Mouse (Mus musculus): ENCODE measurements around the gene C130074G19Rik. TPM values are rescaled to one million over a fixed set of nuclear protein-coding genes. Genes with fewer than 3 reads are reported as not detected.
A peak's percentile ranks its signal among the peaks of the same experiment; 100 is the strongest.

The C130074G19Rik gene
- 2.5 and 3.0 TPM in 2 replicates for polyA plus RNA-seq (2014; fragmentation: Nextera tagmentation; extraction: Ambion mirVana)

GRCm38 (mm10) chr1:184882281-184883268, at the start of gene C130074G19Rik:
C130074G19Rik (minus strand) TSS chr1:184883218.
- Histone ChIP-seq H3K36me3 (ENCODE audit: insufficient read depth) (no peaks in the 10 kb centered on the region), H3K4me3 (ENCODE audit: low read depth, low read length) (peak within 1 kb of the TSS; percentile 51), H3K27me3 (ENCODE audit: insufficient read depth, low read length) (peaks cover 38% of the 10 kb centered on the region), H3K9ac (peak within 1 kb of the TSS; percentile 53), H3K27ac (ENCODE audit: low read depth) (no peak within 1 kb of the TSS), H3K4me1 (ENCODE audit: insufficient read depth) (no peaks in the 10 kb centered on the region), H3K9me3 (ENCODE audit: low read depth, low read length) (no peaks in the 10 kb centered on the region), H3K4me2 (peak within 1 kb of the TSS; percentile 79)
- peak; percentile 68 for TF ChIP-seq CTCF (IDR thresholded peaks at IDR 0.05; ENCODE audit: low read depth)
- ATAC-seq (ENCODE audit: insufficient read depth) (peak; percentile 93), DNase-seq (peak; percentile 76)
- 3% methylated on average over 77 of the region's 77 CpGs for WGBS

GRCm38 (mm10) chr1:184931097-184931496, 48.1 kb upstream of the C130074G19Rik start:
- H3K4me3 ChIP-seq (ENCODE audit: low read depth, low read length), result no peak overlapping the region
- no peak overlapping the region for H3K4me2 ChIP-seq
- TF ChIP-seq CTCF (IDR thresholded peaks at IDR 0.05; ENCODE audit: low read depth), result no peak
- peaks cover 3% of the 10 kb centered on the region; the same call in 1 of the 2 replicates for H3K36me3 ChIP-seq (ENCODE audit: insufficient read depth)
- H3K9me3 ChIP-seq (ENCODE audit: low read depth, low read length), result no peaks in the 10 kb centered on the region
- no peaks in the 10 kb centered on the region for H3K27me3 ChIP-seq (ENCODE audit: insufficient read depth, low read length)
- no peak overlapping the region for H3K9ac ChIP-seq
- 82% methylated on average over 6 of the region's 6 CpGs for WGBS
- no peak for DNase-seq
- no peak overlapping the region for H3K27ac ChIP-seq (ENCODE audit: low read depth)
- no peaks in the 10 kb centered on the region for H3K4me1 ChIP-seq (ENCODE audit: insufficient read depth)
- ATAC-seq (ENCODE audit: insufficient read depth), result no peak

DNA sequence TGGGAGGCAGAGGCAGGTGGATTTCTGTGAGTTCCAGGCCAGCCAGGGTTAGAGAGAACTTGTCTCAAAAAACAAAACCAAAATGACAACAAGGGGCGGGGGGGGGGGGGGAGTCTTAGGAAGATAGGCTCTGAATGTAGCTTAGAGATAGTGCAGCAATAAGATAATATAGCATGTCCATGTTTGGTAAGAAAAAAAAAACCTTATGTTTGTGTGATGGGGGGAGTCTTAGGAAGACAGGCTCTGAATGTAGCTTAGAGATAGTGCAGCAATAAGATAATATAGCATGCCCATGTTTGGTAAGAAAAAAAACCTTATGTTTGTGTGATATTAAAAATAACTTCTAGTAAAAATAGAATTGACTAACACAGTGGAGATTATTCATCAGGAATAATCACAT, 45.4 kb upstream of the C130074G19Rik start:
- Histone ChIP-seq H3K4me2 (no peak overlapping the region), H3K4me3 (ENCODE audit: low read depth, low read length) (no peak overlapping the region), H3K9ac (no peak overlapping the region), H3K27me3 (ENCODE audit: insufficient read depth, low read length) (no peaks in the 10 kb centered on the region), H3K27ac (ENCODE audit: low read depth) (no peak overlapping the region), H3K4me1 (ENCODE audit: insufficient read depth) (no peaks in the 10 kb centered on the region), H3K36me3 (ENCODE audit: insufficient read depth) (peaks cover 3% of the 10 kb centered on the region; the same call in 1 of the 2 replicates), H3K9me3 (ENCODE audit: low read depth, low read length) (no peaks in the 10 kb centered on the region)
- WGBS, result 55% methylated on average over 1 of the region's 1 CpGs
- ATAC-seq (ENCODE audit: insufficient read depth) (no peak), DNase-seq (no peak)
- no peak for TF ChIP-seq CTCF (IDR thresholded peaks at IDR 0.05; ENCODE audit: low read depth)

- no peak for ATAC-seq (ENCODE audit: insufficient read depth)
- no peaks in the 10 kb centered on the region for H3K9me3 ChIP-seq (ENCODE audit: low read depth, low read length)
- H3K4me1 ChIP-seq (ENCODE audit: insufficient read depth), result no peaks in the 10 kb centered on the region
- no peak overlapping the region for H3K4me2 ChIP-seq
- H3K27me3 ChIP-seq (ENCODE audit: insufficient read depth, low read length), result no peaks in the 10 kb centered on the region
- 86% methylated on average over 1 of the region's 1 CpGs for WGBS
- H3K9ac ChIP-seq, result no peak overlapping the region
- H3K4me3 ChIP-seq (ENCODE audit: low read depth, low read length), result no peak overlapping the region
- TF ChIP-seq CTCF (IDR thresholded peaks at IDR 0.05; ENCODE audit: low read depth), result no peak
- no peak for DNase-seq
- H3K36me3 ChIP-seq (ENCODE audit: insufficient read depth), result peaks cover 5% of the 10 kb centered on the region; the same call in 1 of the 2 replicates
- no peak overlapping the region for H3K27ac ChIP-seq (ENCODE audit: low read depth)
Measured at GRCm38 (mm10) chr1:184927911-184928310, 44.9 kb upstream of the C130074G19Rik start.

GRCm38 (mm10) chr1:184922824-184923223, 39.8 kb upstream of the C130074G19Rik start:
- H3K36me3 ChIP-seq (ENCODE audit: insufficient read depth), result peaks cover 19% of the 10 kb centered on the region
- H3K27ac ChIP-seq (ENCODE audit: low read depth), result no peak overlapping the region
- no peaks in the 10 kb centered on the region for H3K9me3 ChIP-seq (ENCODE audit: low read depth, low read length)
- H3K9ac ChIP-seq, result no peak overlapping the region
- H3K4me2 ChIP-seq, result no peak overlapping the region
- H3K4me3 ChIP-seq (ENCODE audit: low read depth, low read length), result no peak overlapping the region
- ATAC-seq (ENCODE audit: insufficient read depth) (no peak), DNase-seq (no peak)
- WGBS, result 84% methylated on average over 13 of the region's 13 CpGs
- no peaks in the 10 kb centered on the region for H3K4me1 ChIP-seq (ENCODE audit: insufficient read depth)
- no peaks in the 10 kb centered on the region for H3K27me3 ChIP-seq (ENCODE audit: insufficient read depth, low read length)
- TF ChIP-seq CTCF (IDR thresholded peaks at IDR 0.05; ENCODE audit: low read depth), result no peak

GRCm38 (mm10) chr1:184920057-184920456, 37.0 kb upstream of the C130074G19Rik start:
- ATAC-seq (ENCODE audit: insufficient read depth) (no peak), DNase-seq (no peak)
- Histone ChIP-seq H3K4me3 (ENCODE audit: low read depth, low read length) (no peak overlapping the region), H3K4me1 (ENCODE audit: insufficient read depth) (no peaks in the 10 kb centered on the region), H3K4me2 (no peak overlapping the region), H3K36me3 (ENCODE audit: insufficient read depth) (peaks cover 22% of the 10 kb centered on the region; the same call in 1 of the 2 replicates), H3K27me3 (ENCODE audit: insufficient read depth, low read length) (no peaks in the 10 kb centered on the region), H3K9me3 (ENCODE audit: low read depth, low read length) (no peaks in the 10 kb centered on the region), H3K27ac (ENCODE audit: low read depth) (no peak overlapping the region), H3K9ac (no peak overlapping the region)
- TF ChIP-seq CTCF (IDR thresholded peaks at IDR 0.05; ENCODE audit: low read depth), result no peak
- WGBS, result 78% methylated on average over 5 of the region's 5 CpGs

DNA sequence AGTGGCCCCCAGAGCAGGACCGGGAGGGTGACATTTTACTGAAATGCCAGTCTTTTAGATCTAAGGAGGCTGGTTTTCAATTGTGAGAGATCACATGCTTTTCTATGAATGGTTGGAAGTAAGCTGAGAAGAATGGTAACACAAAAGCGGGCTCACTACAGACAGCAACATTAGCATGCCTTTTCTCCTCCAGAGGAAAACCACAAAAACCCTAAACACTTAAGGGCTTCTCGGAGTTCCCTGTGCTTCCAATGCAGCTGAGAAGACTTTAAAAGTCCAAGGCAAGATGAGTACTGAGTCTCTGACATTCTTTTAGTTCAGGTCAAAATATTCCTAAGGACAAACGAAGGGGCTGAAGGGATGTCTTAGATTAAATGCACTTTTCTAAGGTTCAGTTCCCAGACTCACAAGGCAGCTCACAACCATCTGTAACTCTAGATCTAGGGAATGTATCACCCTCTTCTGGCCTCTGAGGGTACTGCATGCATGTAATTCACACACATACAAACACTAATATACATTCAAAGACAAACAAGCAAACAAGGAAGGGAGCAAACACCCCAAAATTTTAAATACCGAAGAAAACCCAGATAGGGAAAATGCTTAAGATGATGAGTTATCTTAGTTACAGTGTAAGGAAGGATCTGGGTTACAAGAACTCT, 35.3 kb upstream of the C130074G19Rik start:
- ATAC-seq (ENCODE audit: insufficient read depth), result no peak
- no peak overlapping the region for H3K9ac ChIP-seq
- no peaks in the 10 kb centered on the region for H3K9me3 ChIP-seq (ENCODE audit: low read depth, low read length)
- DNase-seq, result peak; percentile 44
- no peaks in the 10 kb centered on the region for H3K4me1 ChIP-seq (ENCODE audit: insufficient read depth)
- TF ChIP-seq CTCF (IDR thresholded peaks at IDR 0.05; ENCODE audit: low read depth), result peak; percentile 59
- H3K27me3 ChIP-seq (ENCODE audit: insufficient read depth, low read length), result no peaks in the 10 kb centered on the region
- no peak overlapping the region for H3K27ac ChIP-seq (ENCODE audit: low read depth)
- no peak overlapping the region for H3K4me3 ChIP-seq (ENCODE audit: low read depth, low read length)
- 90% methylated on average over 5 of the region's 5 CpGs for WGBS
- no peak overlapping the region for H3K4me2 ChIP-seq
- H3K36me3 ChIP-seq (ENCODE audit: insufficient read depth), result peaks cover 22% of the 10 kb centered on the region; the same call in 1 of the 2 replicates

Measured in lung, embryonic 14.5 days (tissue).